Mouse (Mus musculus): Measurements from ENCODE around the gene Rbbp5. TPM values are rescaled to one million over a fixed set of nuclear protein-coding genes. Genes with fewer than 3 reads are reported as not detected.

The Rbbp5 gene
- polyA plus RNA-seq, 1 experiment from 2014 or later: 37.6 TPM

GRCm38 (mm10) chr1:132528071-132528470 is 50.9 kb downstream of the Rbbp5 start:
- Histone ChIP-seq H3K4me1 (peaks cover 17% of the 10 kb centered on the region), H3K36me3 (no peaks in the 10 kb centered on the region), H3K27me3 (replicated peaks) (no peaks in the 10 kb centered on the region), H3K27ac (no peak overlapping the region), H3K4me3 (replicated peaks) (no peak overlapping the region), H3K9me3 (no peaks in the 10 kb centered on the region), H3K9ac (no peak overlapping the region), H3K4me2 (no peak overlapping the region)
- 89% methylated on average over 13 of the region's 13 CpGs for WGBS
- ATAC-seq (ENCODE audit: insufficient read depth, low FRiP score, low read depth): no peak

DNA sequence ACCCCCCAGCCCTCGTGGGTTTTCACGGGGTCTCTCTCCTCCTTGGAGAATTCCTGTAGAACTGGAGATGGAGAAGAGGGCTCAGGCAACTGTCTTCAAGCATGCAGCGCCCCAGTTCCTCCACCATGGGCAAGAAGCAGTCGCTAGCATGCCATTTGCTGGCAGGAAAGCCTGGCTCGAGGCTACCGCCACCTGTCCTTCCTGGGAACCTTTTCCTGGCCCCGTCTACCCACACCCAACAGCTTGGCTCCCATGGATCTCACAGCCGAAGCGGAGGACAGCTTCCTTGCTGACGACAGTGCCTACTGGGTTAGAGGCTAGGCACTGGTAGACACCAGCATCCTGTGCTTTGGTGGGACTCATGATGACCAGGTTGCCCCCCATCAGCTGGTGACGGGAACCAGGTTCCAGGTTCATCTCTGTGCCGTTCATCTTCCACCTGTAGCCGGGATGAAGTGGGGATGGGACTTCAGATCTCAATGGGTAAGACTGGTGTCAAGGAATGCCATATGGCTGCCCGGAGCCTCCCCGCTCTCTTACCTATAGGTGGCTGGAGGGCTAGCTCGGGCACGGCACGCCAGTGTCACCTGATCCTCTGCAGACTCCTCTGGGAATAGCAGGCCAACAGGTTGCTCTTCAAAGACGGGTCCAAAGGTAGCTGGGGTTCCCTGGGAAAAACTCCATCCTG is 51.6 kb downstream of the Rbbp5 start:
- H3K36me3 ChIP-seq: no peaks in the 10 kb centered on the region
- H3K4me2 ChIP-seq: no peak overlapping the region
- ATAC-seq (ENCODE audit: insufficient read depth, low FRiP score, low read depth): no peak
- H3K27me3 ChIP-seq (replicated peaks): no peaks in the 10 kb centered on the region
- no peak overlapping the region for H3K9ac ChIP-seq
- H3K4me3 ChIP-seq (replicated peaks): no peak overlapping the region
- 88% methylated on average over 19 of the region's 19 CpGs for WGBS
- no peaks in the 10 kb centered on the region for H3K9me3 ChIP-seq
- H3K4me1 ChIP-seq: peaks cover 23% of the 10 kb centered on the region
- no peak overlapping the region for H3K27ac ChIP-seq

GRCm38 (mm10) chr1:132530631-132531191 is 53.5 kb downstream of the Rbbp5 start:
- H3K9me3 ChIP-seq: no peaks in the 10 kb centered on the region
- no peak overlapping the region for H3K4me3 ChIP-seq (replicated peaks)
- no peaks in the 10 kb centered on the region for H3K27me3 ChIP-seq (replicated peaks)
- WGBS: 11% methylated on average over 5 of the region's 5 CpGs
- no peak overlapping the region for H3K27ac ChIP-seq
- no peak overlapping the region for H3K4me2 ChIP-seq
- H3K4me1 ChIP-seq: peaks cover 24% of the 10 kb centered on the region
- H3K9ac ChIP-seq: no peak overlapping the region
- no peak for ATAC-seq (ENCODE audit: insufficient read depth, low FRiP score, low read depth)
- no peaks in the 10 kb centered on the region for H3K36me3 ChIP-seq

GRCm38 (mm10) chr1:132532521-132532920 is 55.4 kb downstream of the Rbbp5 start:
- Histone ChIP-seq H3K27ac (no peak overlapping the region), H3K4me3 (replicated peaks) (no peak overlapping the region), H3K27me3 (replicated peaks) (no peaks in the 10 kb centered on the region), H3K9me3 (no peaks in the 10 kb centered on the region), H3K9ac (no peak overlapping the region), H3K36me3 (no peaks in the 10 kb centered on the region), H3K4me1 (peaks cover 24% of the 10 kb centered on the region), H3K4me2 (no peak overlapping the region)
- WGBS: 57% methylated on average over 9 of the region's 9 CpGs
- ATAC-seq (ENCODE audit: insufficient read depth, low FRiP score, low read depth): no peak

GRCm38 (mm10) chr1:132533840-132534239 is 56.7 kb downstream of the Rbbp5 start:
- no peak overlapping the region for H3K9ac ChIP-seq
- WGBS: 12% methylated on average over 8 of the region's 8 CpGs
- H3K4me1 ChIP-seq: peaks cover 24% of the 10 kb centered on the region
- H3K4me3 ChIP-seq (replicated peaks): no peak overlapping the region
- no peak for ATAC-seq (ENCODE audit: insufficient read depth, low FRiP score, low read depth)
- H3K27me3 ChIP-seq (replicated peaks): no peaks in the 10 kb centered on the region
- peak overlapping the region; percentile 21; the same call in 1 of the 2 replicates for H3K4me2 ChIP-seq
- no peaks in the 10 kb centered on the region for H3K9me3 ChIP-seq
- H3K27ac ChIP-seq: no peak overlapping the region
- no peaks in the 10 kb centered on the region for H3K36me3 ChIP-seq

GRCm38 (mm10) chr1:132535541-132535940 is 58.4 kb downstream of the Rbbp5 start:
- no peak overlapping the region for H3K4me2 ChIP-seq

GRCm38 (mm10) chr1:132536416-132536815 is 59.3 kb downstream of the Rbbp5 start:
- H3K4me1 ChIP-seq: peaks cover 19% of the 10 kb centered on the region; the same call in 1 of the 2 replicates
- 0 out of 2 replicates have a peak, but pooled peaks cover 11% of the 10 kb centered on the region for H3K27me3 ChIP-seq (replicated peaks)
- H3K27ac ChIP-seq: no peak overlapping the region
- H3K4me2 ChIP-seq: no peak overlapping the region
- no peaks in the 10 kb centered on the region for H3K36me3 ChIP-seq
- H3K9ac ChIP-seq: no peak overlapping the region
- no peaks in the 10 kb centered on the region for H3K9me3 ChIP-seq
- WGBS: 75% methylated on average over 3 of the region's 3 CpGs
- ATAC-seq (ENCODE audit: insufficient read depth, low FRiP score, low read depth): no peak
- H3K4me3 ChIP-seq (replicated peaks): no peak overlapping the region

More at GRCm38 (mm10) chr1:132535541-132535940, 58.4 kb downstream of the Rbbp5 start:
- 89% methylated on average over 4 of the region's 4 CpGs for WGBS
- Histone ChIP-seq H3K27me3 (replicated peaks) (0 out of 2 replicates have a peak, but pooled peaks cover 5% of the 10 kb centered on the region), H3K9me3 (no peaks in the 10 kb centered on the region), H3K9ac (no peak overlapping the region), H3K4me3 (replicated peaks) (no peak overlapping the region), H3K36me3 (no peaks in the 10 kb centered on the region), H3K4me1 (peaks cover 21% of the 10 kb centered on the region), H3K27ac (no peak overlapping the region)
- ATAC-seq (ENCODE audit: insufficient read depth, low FRiP score, low read depth): no peak

DNA sequence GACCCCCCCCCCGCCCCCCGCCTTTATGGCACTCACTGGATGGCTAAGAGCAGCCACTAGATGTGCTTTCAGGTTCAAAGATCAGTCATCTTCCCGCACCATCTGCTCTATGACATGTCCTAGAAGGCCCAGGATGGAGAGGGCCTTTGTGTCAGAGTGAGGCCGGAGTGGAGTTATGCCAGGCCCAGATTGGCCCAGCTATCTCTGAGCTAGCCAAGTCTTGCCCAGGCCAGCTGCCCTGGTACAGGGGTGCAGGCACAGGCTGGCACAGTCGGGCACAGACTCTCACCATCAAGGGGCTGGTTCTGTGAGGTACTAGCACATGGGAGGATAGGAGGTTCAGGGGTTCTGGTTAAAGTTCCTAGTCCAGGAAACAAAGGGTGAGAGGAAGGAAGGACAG is 60.6 kb downstream of the Rbbp5 start:
- WGBS: 76% methylated on average over 5 of the region's 5 CpGs

GRCm38 (mm10) chr1:132540701-132541100 is 63.5 kb downstream of the Rbbp5 start:
- WGBS: 41% methylated on average over 7 of the region's 7 CpGs

More for the DNA sequence above, 60.6 kb downstream of the Rbbp5 start:
- Histone ChIP-seq H3K4me2 (no peak overlapping the region), H3K27me3 (replicated peaks) (peaks cover 22% of the 10 kb centered on the region), H3K36me3 (no peaks in the 10 kb centered on the region), H3K27ac (no peak overlapping the region), H3K4me3 (replicated peaks) (no peak overlapping the region), H3K9me3 (no peaks in the 10 kb centered on the region), H3K4me1 (peaks cover 22% of the 10 kb centered on the region; the same call in 1 of the 2 replicates), H3K9ac (no peak overlapping the region)
- ATAC-seq (ENCODE audit: insufficient read depth, low FRiP score, low read depth): no peak

GRCm38 (mm10) chr1:132541171-132541823 is 64.1 kb downstream of the Rbbp5 start:
- no peak overlapping the region for H3K9ac ChIP-seq
- H3K4me1 ChIP-seq: peaks cover 15% of the 10 kb centered on the region; the same call in 1 of the 2 replicates
- H3K36me3 ChIP-seq: no peaks in the 10 kb centered on the region
- peak; percentile 69 for ATAC-seq (ENCODE audit: insufficient read depth, low FRiP score, low read depth)
- WGBS: 5% methylated on average over 14 of the region's 14 CpGs
- no peak overlapping the region for H3K4me3 ChIP-seq (replicated peaks)
- H3K9me3 ChIP-seq: no peaks in the 10 kb centered on the region
- no peak overlapping the region for H3K27ac ChIP-seq
- no peak overlapping the region for H3K4me2 ChIP-seq
- peaks cover 36% of the 10 kb centered on the region for H3K27me3 ChIP-seq (replicated peaks)

More at GRCm38 (mm10) chr1:132540701-132541100, 63.5 kb downstream of the Rbbp5 start:
- Histone ChIP-seq H3K9ac (no peak overlapping the region), H3K4me3 (replicated peaks) (no peak overlapping the region), H3K9me3 (no peaks in the 10 kb centered on the region), H3K4me2 (no peak overlapping the region), H3K27ac (no peak overlapping the region), H3K36me3 (no peaks in the 10 kb centered on the region), H3K4me1 (peaks cover 15% of the 10 kb centered on the region; the same call in 1 of the 2 replicates), H3K27me3 (replicated peaks) (peaks cover 36% of the 10 kb centered on the region)
- no peak for ATAC-seq (ENCODE audit: insufficient read depth, low FRiP score, low read depth)

DNA sequence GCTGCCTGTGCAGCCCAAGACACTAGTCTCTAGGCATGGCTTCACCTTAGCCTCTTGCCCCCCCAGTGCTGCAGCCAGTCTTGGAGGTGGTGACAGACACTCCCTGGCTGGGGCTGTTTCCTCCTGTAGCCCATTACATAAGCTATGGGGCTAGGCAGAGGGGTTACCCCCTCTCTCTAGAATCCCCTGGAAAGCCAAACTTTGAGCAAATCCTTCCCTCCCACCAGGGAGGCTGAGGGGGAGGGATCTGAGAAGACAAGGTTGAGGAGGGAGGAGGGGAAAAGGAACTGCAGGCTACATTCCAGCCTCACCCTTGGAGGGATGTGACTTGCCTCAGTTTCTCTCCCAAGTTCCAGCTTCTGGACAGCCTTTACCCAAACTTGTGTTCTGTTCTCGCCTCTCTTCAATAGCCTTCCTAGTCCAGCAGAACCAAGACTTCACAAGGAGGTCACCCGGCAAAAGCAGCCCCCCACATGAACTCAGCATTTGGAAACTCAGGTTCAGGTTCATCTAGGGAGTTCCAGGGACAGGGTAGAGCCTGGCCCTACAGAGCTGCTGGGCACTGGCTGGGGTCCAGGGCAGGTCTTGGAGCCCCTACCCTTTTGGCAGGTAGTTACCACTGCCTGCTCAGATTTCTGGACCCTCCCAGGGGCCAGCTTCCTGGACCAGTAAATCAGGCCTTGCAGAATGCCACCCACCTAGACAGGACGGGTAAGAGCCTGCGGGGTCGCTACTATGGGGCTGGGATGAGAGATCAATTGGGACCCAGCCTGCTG is 64.8 kb downstream of the Rbbp5 start:
- H3K27me3 ChIP-seq (replicated peaks): peaks cover 36% of the 10 kb centered on the region
- no peaks in the 10 kb centered on the region for H3K9me3 ChIP-seq
- no peak overlapping the region for H3K9ac ChIP-seq
- H3K27ac ChIP-seq: no peak overlapping the region
- no peaks in the 10 kb centered on the region for H3K36me3 ChIP-seq
- ATAC-seq (ENCODE audit: insufficient read depth, low FRiP score, low read depth): 0 out of 2 replicates have a peak, but pooled peaks have one; percentile 36
- no peak overlapping the region for H3K4me3 ChIP-seq (replicated peaks)
- H3K4me2 ChIP-seq: peak overlapping the region; percentile 45
- H3K4me1 ChIP-seq: peaks cover 15% of the 10 kb centered on the region; the same call in 1 of the 2 replicates
- 21% methylated on average over 5 of the region's 5 CpGs for WGBS
